Mouse (Mus musculus) limb, embryonic 15.5 days (tissue): ENCODE data around the gene Fgfr2. TPM values are rescaled to one million over a fixed set of nuclear protein-coding genes. Genes with fewer than 3 reads are reported as not detected.

Experiments used
- ATAC-seq: fragments of 200-750 bp; cut with Nextera tagmentation; 2 replicates; pipeline ENCODE4 v1.8.0; 2017; ENCODE audit warnings: low read depth, moderate TSS enrichment; ENCODE audit not compliant: insufficient number of reproducible peaks, low FRiP score, low TSS enrichment
- H3K27ac ChIP-seq: fragments of 300-500 bp; sonication (generic); 2 replicates; pipeline ENCODE4 v1.5.1; 2015; ENCODE audit warnings: moderate library complexity, mild to moderate bottlenecking, inconsistent platforms
- H3K27me3 ChIP-seq: fragments of 300-500 bp; sonication (generic); 2 replicates; pipeline ENCODE4 v1.6.1; 2015; ENCODE audit warnings: inconsistent platforms
- H3K36me3 ChIP-seq: fragments of 300-500 bp; sonication (generic); 2 replicates; pipeline ENCODE4 v1.6.1; 2015; ENCODE audit warnings: inconsistent platforms
- H3K4me1 ChIP-seq: fragments of 300-500 bp; sonication (generic); 2 replicates; pipeline ENCODE4 v1.6.1; 2015; ENCODE audit warnings: inconsistent platforms
- H3K4me2 ChIP-seq: fragments of 300-500 bp; sonication (generic); 2 replicates; pipeline ENCODE4 v1.6.1; 2015; ENCODE audit warnings: mild to moderate bottlenecking, inconsistent platforms
- H3K4me3 ChIP-seq: fragments of 300-500 bp; sonication (generic); 2 replicates; pipeline ENCODE4 v1.5.1; 2015; ENCODE audit warnings: mild to moderate bottlenecking, inconsistent platforms
- H3K9ac ChIP-seq: fragments of 300-500 bp; sonication (generic); 2 replicates; pipeline ENCODE4 v1.6.1; 2015; ENCODE audit warnings: inconsistent platforms
- H3K9me3 ChIP-seq: fragments of 300-500 bp; sonication (generic); 2 replicates; pipeline ENCODE4 v1.6.1; 2016; ENCODE audit warnings: inconsistent platforms
- WGBS: fragments of 180-500 bp; shearing (Covaris S2); methylation state at CpG from one replicate; pipeline ENCODE4 v1.1.7; 2015; 5-methylcytosine and 5-hydroxymethylcytosine counted together
- polyA plus RNA-seq: library from polyadenylated mRNA; unstranded; fragments of >200 nt; fragmentation: Nextera tagmentation; extraction: Ambion mirVana; gene quantifications from 2 replicates; pipeline ENCODE4 v1.2.1, GENCODE M21; 2015

Fgfr2 gene
- polyA plus RNA-seq, 1 experiment from 2014 or later = 101 TPM

- Histone ChIP-seq H3K36me3 (no peaks in the 10 kb centered on the region), H3K4me2 (no peak overlapping the region), H3K27me3 (no peaks in the 10 kb centered on the region), H3K27ac (no peak overlapping the region), H3K4me1 (peaks cover 8% of the 10 kb centered on the region), H3K9me3 (no peaks in the 10 kb centered on the region), H3K4me3 (no peak overlapping the region), H3K9ac (no peak overlapping the region)
- ATAC-seq = no peak
- 92% methylated on average over 7 of the region's 7 CpGs for WGBS
Measured at GRCm38 (mm10) chr7:130629999-130630398, 2493.2 kb downstream of the Fgfr2 start.

GRCm38 (mm10) chr7:130628601-130629000 is 2494.5 kb downstream of the Fgfr2 start:
- H3K36me3 ChIP-seq = no peaks in the 10 kb centered on the region
- no peak for ATAC-seq
- WGBS = 23% methylated on average over 1 of the region's 1 CpGs
- no peak overlapping the region for H3K4me2 ChIP-seq
- H3K4me3 ChIP-seq = no peak overlapping the region
- no peaks in the 10 kb centered on the region for H3K9me3 ChIP-seq
- H3K4me1 ChIP-seq = peaks cover 13% of the 10 kb centered on the region
- H3K27ac ChIP-seq = no peak overlapping the region
- H3K9ac ChIP-seq = no peak overlapping the region
- no peaks in the 10 kb centered on the region for H3K27me3 ChIP-seq

- no peaks in the 10 kb centered on the region for H3K9me3 ChIP-seq
Measured at GRCm38 (mm10) chr7:130625361-130625760, 2497.8 kb downstream of the Fgfr2 start.

GRCm38 (mm10) chr7:130624299-130624698 is 2498.9 kb downstream of the Fgfr2 start:
- Histone ChIP-seq H3K36me3 (no peaks in the 10 kb centered on the region), H3K4me1 (peaks cover 6% of the 10 kb centered on the region; the same call in 1 of the 2 replicates), H3K4me2 (no peak overlapping the region), H3K9ac (no peak overlapping the region), H3K9me3 (no peaks in the 10 kb centered on the region), H3K27me3 (no peaks in the 10 kb centered on the region), H3K27ac (peak overlapping the region; percentile 11; the same call in 1 of the 2 replicates), H3K4me3 (no peak overlapping the region)
- 78% methylated on average over 9 of the region's 9 CpGs for WGBS
- peak; percentile 51; the same call in 1 of the 2 replicates for ATAC-seq

More at GRCm38 (mm10) chr7:130625361-130625760, 2497.8 kb downstream of the Fgfr2 start:
- no peak overlapping the region for H3K27ac ChIP-seq
- no peak for ATAC-seq
- 77% methylated on average over 7 of the region's 7 CpGs for WGBS
- no peak overlapping the region for H3K4me3 ChIP-seq
- no peaks in the 10 kb centered on the region for H3K36me3 ChIP-seq
- no peaks in the 10 kb centered on the region for H3K27me3 ChIP-seq
- no peak overlapping the region for H3K9ac ChIP-seq
- H3K4me1 ChIP-seq = peaks cover 6% of the 10 kb centered on the region; the same call in 1 of the 2 replicates
- H3K4me2 ChIP-seq = no peak overlapping the region

- Histone ChIP-seq H3K4me3 (no peak overlapping the region), H3K27me3 (no peaks in the 10 kb centered on the region), H3K36me3 (no peaks in the 10 kb centered on the region), H3K27ac (no peak overlapping the region), H3K9me3 (no peaks in the 10 kb centered on the region), H3K4me1 (peaks cover 6% of the 10 kb centered on the region; the same call in 1 of the 2 replicates), H3K4me2 (no peak overlapping the region), H3K9ac (no peak overlapping the region)
- WGBS = 69% methylated on average over 4 of the region's 4 CpGs
- ATAC-seq = no peak
Measured at GRCm38 (mm10) chr7:130622359-130622758, 2500.8 kb downstream of the Fgfr2 start.

GRCm38 (mm10) chr7:130621953-130622352 is 2501.2 kb downstream of the Fgfr2 start:
- 54% methylated on average over 3 of the region's 3 CpGs for WGBS
- no peak overlapping the region for H3K27ac ChIP-seq
- H3K4me2 ChIP-seq = no peak overlapping the region
- no peaks in the 10 kb centered on the region for H3K9me3 ChIP-seq
- no peak overlapping the region for H3K9ac ChIP-seq
- peaks cover 6% of the 10 kb centered on the region; the same call in 1 of the 2 replicates for H3K4me1 ChIP-seq
- H3K4me3 ChIP-seq = no peak overlapping the region
- no peak for ATAC-seq
- H3K36me3 ChIP-seq = no peaks in the 10 kb centered on the region
- no peaks in the 10 kb centered on the region for H3K27me3 ChIP-seq

- Histone ChIP-seq H3K4me3 (no peak overlapping the region), H3K27me3 (no peaks in the 10 kb centered on the region), H3K4me1 (peaks cover 6% of the 10 kb centered on the region; the same call in 1 of the 2 replicates), H3K27ac (no peak overlapping the region), H3K36me3 (no peaks in the 10 kb centered on the region), H3K9ac (no peak overlapping the region), H3K9me3 (no peaks in the 10 kb centered on the region), H3K4me2 (no peak overlapping the region)
- WGBS = 78% methylated on average over 2 of the region's 2 CpGs
- ATAC-seq = no peak
Measured at GRCm38 (mm10) chr7:130621068-130621467, 2502.1 kb downstream of the Fgfr2 start.

- Histone ChIP-seq H3K4me1 (no peaks in the 10 kb centered on the region; the same call in 1 of the 2 replicates), H3K4me3 (no peak overlapping the region), H3K9ac (no peak overlapping the region), H3K27me3 (no peaks in the 10 kb centered on the region), H3K9me3 (no peaks in the 10 kb centered on the region), H3K27ac (no peak overlapping the region), H3K36me3 (no peaks in the 10 kb centered on the region), H3K4me2 (no peak overlapping the region)
- WGBS = 90% methylated on average over 3 of the region's 3 CpGs
- no peak for ATAC-seq
Measured at GRCm38 (mm10) chr7:130617591-130617990, 2505.6 kb downstream of the Fgfr2 start.

GRCm38 (mm10) chr7:130613973-130614372 is 2509.2 kb downstream of the Fgfr2 start:
- no peak overlapping the region for H3K4me2 ChIP-seq
- no peaks in the 10 kb centered on the region for H3K27me3 ChIP-seq
- H3K36me3 ChIP-seq = no peaks in the 10 kb centered on the region
- no peaks in the 10 kb centered on the region for H3K4me1 ChIP-seq
- ATAC-seq = no peak
- no peak overlapping the region for H3K9ac ChIP-seq
- 56% methylated on average over 4 of the region's 4 CpGs for WGBS
- H3K9me3 ChIP-seq = no peaks in the 10 kb centered on the region
- H3K4me3 ChIP-seq = no peak overlapping the region
- no peak overlapping the region for H3K27ac ChIP-seq

GRCm38 (mm10) chr7:130606958-130607357 is 2516.2 kb downstream of the Fgfr2 start:
- H3K4me1 ChIP-seq = no peaks in the 10 kb centered on the region
- H3K9ac ChIP-seq = no peak overlapping the region
- no peak overlapping the region for H3K4me2 ChIP-seq
- 39% methylated on average over 4 of the region's 4 CpGs for WGBS
- no peak for ATAC-seq
- no peaks in the 10 kb centered on the region for H3K36me3 ChIP-seq
- no peak overlapping the region for H3K4me3 ChIP-seq
- H3K9me3 ChIP-seq = no peaks in the 10 kb centered on the region
- H3K27ac ChIP-seq = no peak overlapping the region
- no peaks in the 10 kb centered on the region for H3K27me3 ChIP-seq

GRCm38 (mm10) chr7:130605111-130605510 is 2518.0 kb downstream of the Fgfr2 start:
- ATAC-seq = no peak
- Histone ChIP-seq H3K27me3 (no peaks in the 10 kb centered on the region), H3K9me3 (no peaks in the 10 kb centered on the region), H3K27ac (no peak overlapping the region), H3K36me3 (no peaks in the 10 kb centered on the region), H3K4me1 (no peaks in the 10 kb centered on the region), H3K4me3 (no peak overlapping the region), H3K4me2 (no peak overlapping the region), H3K9ac (no peak overlapping the region)
- WGBS = 12% methylated on average over 6 of the region's 6 CpGs

GRCm38 (mm10) chr7:130604390-130604789 is 2518.8 kb downstream of the Fgfr2 start:
- no peaks in the 10 kb centered on the region for H3K36me3 ChIP-seq
- no peak overlapping the region for H3K4me2 ChIP-seq
- 61% methylated on average over 2 of the region's 2 CpGs for WGBS
- no peaks in the 10 kb centered on the region for H3K27me3 ChIP-seq
- H3K27ac ChIP-seq = no peak overlapping the region
- no peak overlapping the region for H3K4me3 ChIP-seq
- H3K4me1 ChIP-seq = no peaks in the 10 kb centered on the region
- no peak overlapping the region for H3K9ac ChIP-seq
- no peak for ATAC-seq
- no peaks in the 10 kb centered on the region for H3K9me3 ChIP-seq

GRCm38 (mm10) chr7:130603556-130603955 is 2519.6 kb downstream of the Fgfr2 start:
- Histone ChIP-seq H3K36me3 (no peaks in the 10 kb centered on the region), H3K4me3 (no peak overlapping the region), H3K4me2 (no peak overlapping the region), H3K9me3 (no peaks in the 10 kb centered on the region), H3K27me3 (no peaks in the 10 kb centered on the region), H3K4me1 (no peaks in the 10 kb centered on the region), H3K9ac (no peak overlapping the region), H3K27ac (no peak overlapping the region)
- no peak for ATAC-seq
- WGBS = 87% methylated on average over 5 of the region's 5 CpGs
